In the genomic region with DNA sequence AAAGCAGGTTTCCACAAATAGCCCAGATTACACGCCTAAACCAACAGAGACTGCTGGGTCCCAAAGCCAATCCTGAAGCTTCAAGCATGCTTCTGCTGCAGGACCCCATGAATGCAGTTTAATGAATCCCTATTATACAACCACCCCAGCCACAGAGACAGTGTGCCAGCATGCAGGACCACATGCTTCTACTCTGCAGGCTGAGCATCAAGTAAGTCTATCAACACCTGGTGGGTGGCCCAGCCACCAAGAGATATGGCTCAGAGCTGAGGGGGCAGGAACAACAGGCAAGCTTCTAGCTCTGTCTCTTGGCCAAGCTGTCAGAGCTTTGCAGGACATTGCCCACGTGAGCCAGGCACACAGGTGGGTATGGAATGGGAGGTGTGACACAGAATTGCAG, we compare ENCODE assay signal across 30 mouse cellular contexts. TPM values are rescaled to one million over a fixed set of nuclear protein-coding genes. Genes with fewer than 3 reads are reported as not detected.
A peak's percentile ranks its signal among the peaks of the same experiment; 100 is the strongest.
DNase-seq lines count a peak whose midpoint lies in the region; TF ChIP-seq lines count a peak whose summit lies in the region.
"Had no signal": no experiment of that assay in that cellular context is flagged by ENCODE, and none has a peak within 500 bp of the region (broad histone marks: within the 10 kb centered on the region; RNA-seq: fewer than 3 reads in every experiment).

No protein-coding gene starts in this region.

- peaks cover 82% of the 10 kb centered on the region for H3K36me3 ChIP-seq in heart, embryonic 10.5 days
- H3K36me3 ChIP-seq in heart, adult 2 months (ENCODE audit: control insufficient read depth, insufficient read depth, low read length), result no peaks in the 10 kb centered on the region

- no peak for TF ChIP-seq CTCF in heart, adult 2 months (IDR thresholded peaks at IDR 0.05)
- TF ChIP-seq CTCF in left cerebral cortex, adult 2 months (IDR thresholded peaks at IDR 0.05), result no peak

- no peak for TF ChIP-seq EP300 in heart, adult 2 months (IDR thresholded peaks at IDR 0.05; ENCODE audit: insufficient read depth, low read depth, low read length)

- peaks cover 37% of the 10 kb centered on the region for H3K4me1 ChIP-seq in heart, embryonic 10.5 days
- peaks cover 11% of the 10 kb centered on the region for H3K4me1 ChIP-seq in heart, adult 2 months (ENCODE audit: control insufficient read depth, insufficient read depth, low read length)
- H3K4me1 ChIP-seq: embryonic facial prominence, embryonic 12.5 days; hindbrain, embryonic 15.5 days; limb, embryonic 13.5 days; lung, embryonic 15.5 days; midbrain, embryonic 15.5 days; neural tube, embryonic 15.5 days had no signal

- H3K9me3 ChIP-seq in heart, embryonic 10.5 days, result no peaks in the 10 kb centered on the region
- H3K9me3 ChIP-seq: embryonic facial prominence, embryonic 12.5 days; hindbrain, embryonic 10.5 days; hindbrain, embryonic 15.5 days; limb, embryonic 13.5 days; lung, embryonic 15.5 days; midbrain, embryonic 10.5 days; midbrain, embryonic 15.5 days; neural tube, embryonic 15.5 days had no signal

- no peaks in the 10 kb centered on the region for H3K79me2 ChIP-seq in heart, adult 2 months (replicated peaks; ENCODE audit: control insufficient read depth, insufficient read depth, low read length)

- H3K9ac ChIP-seq in heart, adult 2 months (ENCODE audit: low read depth, low read length), result no peak overlapping the region
- H3K9ac ChIP-seq: embryonic facial prominence, embryonic 12.5 days; hindbrain, embryonic 15.5 days; limb, embryonic 13.5 days; lung, embryonic 15.5 days; midbrain, embryonic 15.5 days; neural tube, embryonic 15.5 days had no signal

- no peaks in the 10 kb centered on the region for H3K27me3 ChIP-seq in heart, embryonic 10.5 days (ENCODE audit: insufficient read depth, poor library complexity, severe bottlenecking)
- H3K27me3 ChIP-seq in heart, adult 2 months (ENCODE audit: control insufficient read depth, insufficient read depth, low read length), result no peaks in the 10 kb centered on the region
- H3K27me3 ChIP-seq: embryonic facial prominence, embryonic 12.5 days; hindbrain, embryonic 15.5 days; limb, embryonic 13.5 days; lung, embryonic 15.5 days; midbrain, embryonic 15.5 days; neural tube, embryonic 15.5 days had no signal

- no peak for TF ChIP-seq POLR2A in heart, adult 2 months (IDR thresholded peaks at IDR 0.05; ENCODE audit: insufficient read depth, low read depth, low read length)

- no peak overlapping the region for H3K4me3 ChIP-seq in heart, embryonic 10.5 days
- no peak overlapping the region for H3K4me3 ChIP-seq in heart, adult 2 months
- H3K4me3 ChIP-seq in left cerebral cortex, adult 2 months, result no peak overlapping the region
- H3K4me3 ChIP-seq: embryonic facial prominence, embryonic 12.5 days; hindbrain, embryonic 10.5 days; hindbrain, embryonic 15.5 days; limb, embryonic 13.5 days; lung, embryonic 15.5 days; midbrain, embryonic 10.5 days; midbrain, embryonic 15.5 days; neural tube, embryonic 15.5 days had no signal

- 76% methylated on average over 2 of the region's 2 CpGs for WGBS in heart, embryonic 10.5 days
- WGBS in heart, adult 2 months, result 81% methylated on average over 2 of the region's 2 CpGs

- H3K27ac ChIP-seq in heart, embryonic 10.5 days, result no peak overlapping the region
- no peak overlapping the region for H3K27ac ChIP-seq in heart, adult 2 months
- peak overlapping the region; percentile 76 for H3K27ac ChIP-seq in left cerebral cortex, adult 2 months
- H3K27ac ChIP-seq: embryonic facial prominence, embryonic 12.5 days; hindbrain, embryonic 10.5 days; hindbrain, embryonic 15.5 days; limb, embryonic 13.5 days; lung, embryonic 15.5 days; midbrain, embryonic 10.5 days; midbrain, embryonic 15.5 days; neural tube, embryonic 15.5 days had no signal

- DNase-seq in heart, embryonic 10.5 days (ENCODE audit: low spot score), result peak; percentile 67
- DNase-seq in heart, adult 2 months, result no peak
- DNase-seq in left cerebral cortex, adult 2 months (ENCODE audit: extremely low spot score in 1 of 2, low spot score in 2 of 2), result peak; percentile 29 to 42
- no peak for DNase-seq in left cerebral cortex, postnatal 14 days (ENCODE audit: low spot score in 2 of 2)
- peak; percentile 59 for DNase-seq in right cerebral cortex, postnatal 25 days
- no peak for DNase-seq in right cerebral cortex, postnatal 10 days (ENCODE audit: low spot score in 2 of 2)
- no peak for DNase-seq in gastrocnemius, adult 8-10 months (ENCODE audit: low spot score in 2 of 2)
- DNase-seq: adrenal gland, postnatal 14 days; cerebellum, adult 11-12 months; cerebellum, adult 9-11 months; embryo, embryonic 11 days; gastrocnemius, postnatal 36 days; heart, adult 18-20 months; kidney, adult 11 months; kidney, postnatal 14 days; layer of hippocampus, adult 9-11 months; retina, postnatal 1 day; spleen, adult 18-20 months; thymus, adult 2 months; thymus, postnatal 36 days had no signal

- intact Hi-C loops in heart, adult 2 months (cut with DNase I), result loop anchor here (1.0 kb wide), 1 partner anchor 39 kb away; no protein-coding TSS in a partner anchor
- intact Hi-C loops in left cerebral cortex, adult 2 months (cut with DNase I), result loop anchor here (1.0 kb wide), 1 partner anchor 38 kb away; no protein-coding TSS in a partner anchor
- intact Hi-C loops in left cerebral cortex, postnatal 14 days (cut with DNase I), result loop anchor here (2.0 kb wide), 1 partner anchor 40 kb away; no protein-coding TSS in a partner anchor

RNA-seq across cellular contexts. Expression of a gene that starts 12.3 kb away (rescaled TPM):
- polyA plus RNA-seq in heart, embryonic 10.5 days (2016; fragmentation: Nextera tagmentation; extraction: Ambion mirVana), result 5.6 and 9.4 TPM in 2 replicates
- 1 to 10 TPM; 1.9 to 2.0 TPM for total RNA-seq in heart, adult 2 months (2021)
- polyA plus RNA-seq in heart, adult 2 months (2012; rRNA removed), result 1.7 and 2.0 TPM in 2 replicates
- 1 to 10 TPM; 9.4 to 9.6 TPM for total RNA-seq in left cerebral cortex, adult 2 months (2021)
- 1 to 10 TPM; 6.9 to 7.4 TPM for total RNA-seq in left cerebral cortex, postnatal 14 days (2021)
- total RNA-seq in gastrocnemius, adult 8-10 months (2022), result 1 to 10 TPM; 1.2 to 1.9 (median 1.4) TPM

RNA-seq across cellular contexts. Expression of a gene that starts 20.2 kb away (rescaled TPM):
- 9.9 and 10.3 TPM in 2 replicates for polyA plus RNA-seq in heart, embryonic 10.5 days (2016; fragmentation: Nextera tagmentation; extraction: Ambion mirVana)
- total RNA-seq in heart, adult 2 months (2021), result 10 to 100 TPM; 21.8 to 28.3 TPM
- polyA plus RNA-seq in heart, adult 2 months (2012; rRNA removed), result 22.5 and 25.5 TPM in 2 replicates
- total RNA-seq in left cerebral cortex, adult 2 months (2021), result 10 to 100 TPM; 31.6 to 32.0 TPM
- total RNA-seq in left cerebral cortex, postnatal 14 days (2021), result 10 to 100 TPM; 24.8 to 29.5 TPM
- 10 to 100 TPM; 14.6 to 20.0 (median 17.2) TPM for total RNA-seq in gastrocnemius, adult 8-10 months (2022)

RNA-seq across cellular contexts. Expression of a gene that starts 37.1 kb away (rescaled TPM):
- 5.0 and 8.3 TPM in 2 replicates for polyA plus RNA-seq in heart, embryonic 10.5 days (2016; fragmentation: Nextera tagmentation; extraction: Ambion mirVana)
- under 1 TPM; 0.39 to 0.50 TPM for total RNA-seq in heart, adult 2 months (2021)
- polyA plus RNA-seq in heart, adult 2 months (2012; rRNA removed), result 2.2 and 2.3 TPM in 2 replicates
- under 1 TPM in 1 of 2 experiments, not detected in 1; 0.14 TPM for total RNA-seq in left cerebral cortex, adult 2 months (2021)
- total RNA-seq in left cerebral cortex, postnatal 14 days (2021), result 1 to 10 TPM; 2.1 TPM
- total RNA-seq in gastrocnemius, adult 8-10 months (2022), result under 1 TPM in 1 of 4 experiments, not detected in 3; 0.25 TPM
- total RNA-seq: megakaryocyte progenitor cell, adult 5-6 weeks had no signal
- polyA plus RNA-seq: inflammation-experienced regulatory T-cells, adult 6 months had no signal

Comparison
In these comparisons a context has a peak if more than half of its experiments do, and no peak if none do; other contexts are left out.
1. DNase-seq: peak in heart, embryonic 10.5 days (single experiment), left cerebral cortex, adult 2 months (2 of 2) and right cerebral cortex, postnatal 25 days (single experiment); none in heart, adult 2 months (0 of 2), left cerebral cortex, postnatal 14 days (0 of 2), right cerebral cortex, postnatal 10 days (0 of 2) and gastrocnemius, adult 8-10 months (0 of 2).